Mouse (Mus musculus) small intestine, adult 2 months (tissue): ENCODE results near the gene Pkp1. TPM values are rescaled to one million over a fixed set of nuclear protein-coding genes. Genes with fewer than 3 reads are reported as not detected.

ENCODE experiments used
- H3K27ac ChIP-seq: fragments of 200-500 bp; 2 replicates; pipeline ENCODE4 v1.5.1; 2012; ENCODE audit warnings: low read depth, low read length, control low read depth, inconsistent platforms; ENCODE audit not compliant: insufficient read depth
- H3K27me3 ChIP-seq: fragments of 200-500 bp; 2 replicates; pipeline ENCODE4 v1.6.1; 2012; ENCODE audit warnings: mild to moderate bottlenecking, moderate library complexity, low read length, inconsistent platforms; ENCODE audit not compliant: control insufficient read depth, insufficient read depth
- H3K36me3 ChIP-seq: fragments of 200-500 bp; 2 replicates; pipeline ENCODE4 v1.6.1; 2012; ENCODE audit warnings: mild to moderate bottlenecking, low read length, control low read depth, inconsistent platforms; ENCODE audit not compliant: control insufficient read depth, insufficient read depth
- H3K4me1 ChIP-seq: fragments of 200-500 bp; 2 replicates; pipeline ENCODE4 v1.6.1; 2012; ENCODE audit warnings: low read length, inconsistent platforms, mixed read lengths; ENCODE audit not compliant: control insufficient read depth, insufficient read depth, insufficient read length
- H3K4me3 ChIP-seq: fragments of 200-500 bp; 2 replicates; pipeline ENCODE4 v1.5.1; 2012; ENCODE audit warnings: low read depth, mild to moderate bottlenecking, control low read depth, inconsistent platforms, low read length, moderate library complexity
- CTCF ChIP-seq: fragments of 200-500 bp; IDR thresholded peaks from 2 replicates; pipeline ENCODE4 v1.5.1; 2012; ENCODE audit warnings: low read depth, mild to moderate bottlenecking, control low read depth, inconsistent platforms, low read length, moderate library complexity, mixed read lengths; ENCODE audit not compliant: insufficient replicate concordance, insufficient read length; ENCODE audit errors: extremely low read depth
- POLR2A ChIP-seq: fragments of 200-500 bp; IDR thresholded peaks from 2 replicates; pipeline ENCODE4 v1.6.1; 2012; ENCODE audit warnings: low read depth, mild to moderate bottlenecking, control low read depth, inconsistent platforms, low read length, moderate library complexity
- WGBS: fragments of 180-500 bp; shearing (Covaris S2); methylation state at CpG from one replicate; pipeline ENCODE4 v1.1.7; 2018; 5-methylcytosine and 5-hydroxymethylcytosine counted together
- polyA plus RNA-seq: library from polyadenylated mRNA; depleted of rRNA; stranded (reverse); fragments of >200 nt; gene quantifications from 2 replicates; pipeline ENCODE4 v1.2.3, GENCODE M21; 2012

The Pkp1 gene
- polyA plus RNA-seq, 1 experiment, result 12.5 TPM

GRCm38 (mm10) chr1:135850722-135851512 is 68.1 kb downstream of the Pkp1 start:
- no peaks in the 10 kb centered on the region for H3K36me3 ChIP-seq
- no peaks in the 10 kb centered on the region for H3K27me3 ChIP-seq
- H3K27ac ChIP-seq, result no peak overlapping the region
- peaks cover 17% of the 10 kb centered on the region for H3K4me1 ChIP-seq
- no peak overlapping the region for H3K4me3 ChIP-seq
- 71% methylated on average over 12 of the region's 12 CpGs for WGBS
- peak; percentile 59; the same call in 1 of the 2 replicates for TF ChIP-seq CTCF
- no peak for TF ChIP-seq POLR2A

GRCm38 (mm10) chr1:135847611-135848351 is 71.2 kb downstream of the Pkp1 start:
- H3K4me3 ChIP-seq, result no peak overlapping the region
- peaks cover 15% of the 10 kb centered on the region for H3K4me1 ChIP-seq
- no peak overlapping the region for H3K27ac ChIP-seq
- no peaks in the 10 kb centered on the region for H3K27me3 ChIP-seq
- H3K36me3 ChIP-seq, result no peaks in the 10 kb centered on the region
- WGBS, result 17% methylated on average over 17 of the region's 17 CpGs
- TF ChIP-seq CTCF, result no peak
- TF ChIP-seq POLR2A, result no peak

GRCm38 (mm10) chr1:135847139-135847562 is 71.9 kb downstream of the Pkp1 start:
- peaks cover 15% of the 10 kb centered on the region for H3K4me1 ChIP-seq
- WGBS, result 28% methylated on average over 6 of the region's 6 CpGs
- no peaks in the 10 kb centered on the region for H3K27me3 ChIP-seq
- H3K36me3 ChIP-seq, result no peaks in the 10 kb centered on the region
- no peak overlapping the region for H3K4me3 ChIP-seq
- no peak overlapping the region for H3K27ac ChIP-seq
- TF ChIP-seq CTCF (peak; percentile 92; the same call in 1 of the 2 replicates), POLR2A (no peak)

GRCm38 (mm10) chr1:135846632-135847031 is 72.4 kb downstream of the Pkp1 start:
- peaks cover 15% of the 10 kb centered on the region for H3K4me1 ChIP-seq
- WGBS, result 84% methylated on average over 5 of the region's 5 CpGs

GRCm38 (mm10) chr1:135844481-135844880 is 74.5 kb downstream of the Pkp1 start:
- Histone ChIP-seq H3K27ac (no peak overlapping the region), H3K27me3 (no peaks in the 10 kb centered on the region), H3K4me1 (peaks cover 15% of the 10 kb centered on the region), H3K36me3 (no peaks in the 10 kb centered on the region), H3K4me3 (no peak overlapping the region)
- TF ChIP-seq POLR2A, result no peak
- no peak for TF ChIP-seq CTCF
- 74% methylated on average over 6 of the region's 6 CpGs for WGBS

More at GRCm38 (mm10) chr1:135846632-135847031, 72.4 kb downstream of the Pkp1 start:
- H3K27ac ChIP-seq, result no peak overlapping the region
- H3K36me3 ChIP-seq, result no peaks in the 10 kb centered on the region
- no peak overlapping the region for H3K4me3 ChIP-seq
- no peaks in the 10 kb centered on the region for H3K27me3 ChIP-seq
- no peak for TF ChIP-seq CTCF
- TF ChIP-seq POLR2A, result no peak

- Histone ChIP-seq H3K27me3 (no peaks in the 10 kb centered on the region), H3K36me3 (no peaks in the 10 kb centered on the region), H3K4me1 (peaks cover 15% of the 10 kb centered on the region), H3K27ac (no peak overlapping the region), H3K4me3 (no peak overlapping the region)
- 93% methylated on average over 10 of the region's 10 CpGs for WGBS
- TF ChIP-seq CTCF (no peak), POLR2A (no peak)
Observed at GRCm38 (mm10) chr1:135843519-135844262, 75.3 kb downstream of the Pkp1 start.

GRCm38 (mm10) chr1:135840675-135841395 is 78.2 kb downstream of the Pkp1 start:
- TF ChIP-seq POLR2A, result no peak
- TF ChIP-seq CTCF, result no peak
- Histone ChIP-seq H3K27me3 (no peaks in the 10 kb centered on the region), H3K27ac (no peak overlapping the region), H3K4me1 (no peaks in the 10 kb centered on the region), H3K4me3 (no peak overlapping the region), H3K36me3 (no peaks in the 10 kb centered on the region)
- 69% methylated on average over 15 of the region's 15 CpGs for WGBS
